12 mouse cellular contexts compared by ENCODE assay signal in genomic region chr14:59643582-59643981, GRCm38 (mm10). TPM values are rescaled to one million over a fixed set of nuclear protein-coding genes. Genes with fewer than 3 reads are reported as not detected.
DNase-seq lines count a peak whose midpoint lies in the region; ATAC-seq and TF ChIP-seq lines count a peak whose summit lies in the region.
"Had no signal": no experiment of that assay in that cellular context is flagged by ENCODE, and none has a peak within 500 bp of the region (broad histone marks: within the 10 kb centered on the region; RNA-seq: fewer than 3 reads in every experiment).

No protein-coding gene starts in this region.

- peaks cover 8% of the 10 kb centered on the region for H3K4me1 ChIP-seq in lung, embryonic 14.5 days (ENCODE audit: insufficient read depth)
- H3K4me1 ChIP-seq in kidney, embryonic 16.5 days (ENCODE audit: insufficient read depth, low read length) = peaks cover 27% of the 10 kb centered on the region

- H3K4me2 ChIP-seq in lung, embryonic 14.5 days = no peak overlapping the region
- no peak overlapping the region for H3K4me2 ChIP-seq in kidney, embryonic 16.5 days (replicated peaks; ENCODE audit: low read depth, low read length)
- H3K4me2 ChIP-seq: hindbrain, embryonic 14.5 days had no signal

- H3K27ac ChIP-seq in lung, embryonic 14.5 days (ENCODE audit: low read depth) = no peak overlapping the region
- no peak overlapping the region for H3K27ac ChIP-seq in kidney, embryonic 16.5 days (ENCODE audit: low read length)
- H3K27ac ChIP-seq: forebrain, embryonic 10.5 days; hindbrain, embryonic 14.5 days had no signal

- ATAC-seq in lung, embryonic 14.5 days (ENCODE audit: insufficient read depth) = no peak
- no peak for ATAC-seq in kidney, embryonic 16.5 days (ENCODE audit: low FRiP score, low TSS enrichment)

- H3K9me3 ChIP-seq in lung, embryonic 14.5 days (ENCODE audit: low read depth, low read length) = no peaks in the 10 kb centered on the region
- H3K9me3 ChIP-seq in kidney, embryonic 16.5 days (ENCODE audit: low read length) = no peaks in the 10 kb centered on the region
- H3K9me3 ChIP-seq: forebrain, embryonic 10.5 days had no signal

- no peak for TF ChIP-seq CTCF in lung, embryonic 14.5 days (IDR thresholded peaks at IDR 0.05; ENCODE audit: low read depth)

- DNase-seq in lung, embryonic 14.5 days = peak; percentile 45
- DNase-seq in lung, postnatal 25 days (ENCODE audit: low spot score) = no peak
- peak; percentile 40 for DNase-seq in T-cell, adult 2 months (ENCODE audit: low spot score)
- DNase-seq in lung, postnatal 4 days = peak; percentile 28 to 51
- peak; percentile 69 for DNase-seq in thymus, postnatal 4 days
- no peak for DNase-seq in c-Kit-positive CD71-positive TER-119-positive erythroid progenitor cells, embryonic 14.5 days (ENCODE audit: low spot score)
- DNase-seq: cerebellum, adult 9-10 months; layer of hippocampus, postnatal 36 days; right cerebral cortex, postnatal 14 days had no signal

- H3K27me3 ChIP-seq in lung, embryonic 14.5 days (ENCODE audit: insufficient read depth, low read length) = no peaks in the 10 kb centered on the region
- no peaks in the 10 kb centered on the region for H3K27me3 ChIP-seq in kidney, embryonic 16.5 days (ENCODE audit: insufficient read depth, low read length)

- no peaks in the 10 kb centered on the region for H3K36me3 ChIP-seq in lung, embryonic 14.5 days (ENCODE audit: insufficient read depth)
- no peaks in the 10 kb centered on the region for H3K36me3 ChIP-seq in kidney, embryonic 16.5 days (ENCODE audit: insufficient read depth, low read length)
- H3K36me3 ChIP-seq: forebrain, embryonic 10.5 days had no signal

- no peak overlapping the region for H3K4me3 ChIP-seq in lung, embryonic 14.5 days (ENCODE audit: low read depth, low read length)
- H3K4me3 ChIP-seq in kidney, embryonic 16.5 days (ENCODE audit: low read length) = no peak overlapping the region
- H3K4me3 ChIP-seq: forebrain, embryonic 10.5 days had no signal

- no peak overlapping the region for H3K9ac ChIP-seq in lung, embryonic 14.5 days
- H3K9ac ChIP-seq in kidney, embryonic 16.5 days (replicated peaks; ENCODE audit: low read length) = no peak overlapping the region
- H3K9ac ChIP-seq: hindbrain, embryonic 14.5 days had no signal

- whole genome bisulfite sequencing in lung, embryonic 14.5 days = 14% methylated on average over 12 of the region's 12 CpGs
- WGBS in kidney, embryonic 16.5 days = 18% methylated on average over 12 of the region's 12 CpGs

RNA-seq across cellular contexts. Expression of gene Shisa2, which starts 18.5 kb away (rescaled TPM):
- 18.7 and 21.7 TPM in 2 replicates for polyA plus RNA-seq in lung, embryonic 14.5 days (2014; fragmentation: Nextera tagmentation; extraction: Ambion mirVana)
- 12.8 and 13.0 TPM in 2 replicates for polyA plus RNA-seq in kidney, embryonic 16.5 days (2015; fragmentation: Nextera tagmentation; extraction: Ambion mirVana)

RNA-seq across cellular contexts. Expression of gene Cdadc1, which starts 45.8 kb away (rescaled TPM):
- 32.5 and 36.2 TPM in 2 replicates for polyA plus RNA-seq in lung, embryonic 14.5 days (2014; fragmentation: Nextera tagmentation; extraction: Ambion mirVana)
- polyA plus RNA-seq in kidney, embryonic 16.5 days (2015; fragmentation: Nextera tagmentation; extraction: Ambion mirVana) = 38.9 and 41.7 TPM in 2 replicates

Comparison
In these comparisons a context has a peak if more than half of its experiments do, and no peak if none do; other contexts are left out.
1. DNase-seq: peak in lung, embryonic 14.5 days (single experiment), T-cell, adult 2 months (single experiment), lung, postnatal 4 days (2 of 2) and thymus, postnatal 4 days (single experiment); none in lung, postnatal 25 days (single experiment) and c-Kit-positive CD71-positive TER-119-positive erythroid progenitor cells, embryonic 14.5 days (single experiment).